24 mouse cellular contexts compared by ENCODE assay signal in genomic region chr7:74495451-74495850, GRCm38 (mm10). TPM values are rescaled to one million over a fixed set of nuclear protein-coding genes. Genes with fewer than 3 reads are reported as not detected.
DNase-seq lines count a peak whose midpoint lies in the region; ATAC-seq lines count a peak whose summit lies in the region.
"Had no signal": no experiment of that assay in that cellular context is flagged by ENCODE, and none has a peak within 500 bp of the region (broad histone marks: within the 10 kb centered on the region; RNA-seq: fewer than 3 reads in every experiment).

No protein-coding gene starts in this region.

- 0 out of 2 replicates have a peak, but pooled peaks have one; percentile 26 for ATAC-seq in megakaryocyte, adult 5-6 weeks (ENCODE audit: poor library complexity, severe bottlenecking)
- no peak for ATAC-seq in forebrain, embryonic 13.5 days
- ATAC-seq: forebrain, embryonic 15.5 days; liver, embryonic 12.5 days had no signal

- H3K9me3 ChIP-seq in forebrain, embryonic 13.5 days (replicated peaks), result no peaks in the 10 kb centered on the region
- H3K9me3 ChIP-seq: embryonic facial prominence, embryonic 12.5 days; forebrain, embryonic 15.5 days; heart, embryonic 12.5 days; hindbrain, embryonic 15.5 days; limb, embryonic 12.5 days; liver, embryonic 12.5 days; midbrain, embryonic 12.5 days; neural tube, embryonic 13.5 days; stomach, embryonic 15.5 days had no signal

- no peak overlapping the region for H3K4me3 ChIP-seq in forebrain, embryonic 13.5 days
- H3K4me3 ChIP-seq: embryonic facial prominence, embryonic 12.5 days; erythroblast, embryonic 14.5 days; forebrain, embryonic 15.5 days; heart, embryonic 12.5 days; hindbrain, embryonic 15.5 days; limb, embryonic 12.5 days; liver, embryonic 12.5 days; midbrain, embryonic 12.5 days; neural tube, embryonic 13.5 days; stomach, embryonic 15.5 days had no signal

- intact Hi-C loops in gastrocnemius, postnatal 36 days (cut with DNase I), result no loop called here

- H3K4me2 ChIP-seq in forebrain, embryonic 13.5 days, result no peak overlapping the region
- H3K4me2 ChIP-seq: embryonic facial prominence, embryonic 12.5 days; forebrain, embryonic 15.5 days; heart, embryonic 12.5 days; hindbrain, embryonic 15.5 days; limb, embryonic 12.5 days; liver, embryonic 12.5 days; lung, embryonic 14.5 days; midbrain, embryonic 12.5 days; neural tube, embryonic 13.5 days; stomach, embryonic 15.5 days had no signal

- H3K9ac ChIP-seq in forebrain, embryonic 13.5 days, result no peak overlapping the region
- H3K9ac ChIP-seq: embryonic facial prominence, embryonic 12.5 days; forebrain, embryonic 15.5 days; heart, embryonic 12.5 days; hindbrain, embryonic 15.5 days; limb, embryonic 12.5 days; liver, embryonic 12.5 days; lung, embryonic 14.5 days; midbrain, embryonic 12.5 days; neural tube, embryonic 13.5 days; stomach, embryonic 15.5 days had no signal

- no peaks in the 10 kb centered on the region for H3K36me3 ChIP-seq in forebrain, embryonic 13.5 days (ENCODE audit: poor library complexity, severe bottlenecking)
- H3K36me3 ChIP-seq: embryonic facial prominence, embryonic 12.5 days; forebrain, embryonic 15.5 days; heart, embryonic 12.5 days; hindbrain, embryonic 15.5 days; limb, embryonic 12.5 days; liver, embryonic 12.5 days; midbrain, embryonic 12.5 days; neural tube, embryonic 13.5 days; stomach, embryonic 15.5 days had no signal

- peak; percentile 64 for DNase-seq in CD4-positive, CD25-positive, alpha-beta regulatory T cell, adult 2 months (ENCODE audit: low read depth, low spot score)
- peak; percentile 55 for DNase-seq in T-cell, adult 2 months (ENCODE audit: low spot score)
- DNase-seq in thymus, postnatal 14 days, result peak; percentile 45
- no peak for DNase-seq in heart, postnatal 4 days
- DNase-seq in gastrocnemius, postnatal 36 days, result no peak
- DNase-seq: cerebellum, adult 8-10 months; heart, postnatal 14 days; kidney, adult 18-20 months; kidney, postnatal 10 days; lung, embryonic 14.5 days; lung, postnatal 36 days; right cerebral cortex, postnatal 25 days had no signal

- 93% methylated on average over 2 of the region's 2 CpGs for WGBS in forebrain, embryonic 13.5 days

- H3K27me3 ChIP-seq in forebrain, embryonic 13.5 days, result peaks cover 53% of the 10 kb centered on the region
- H3K27me3 ChIP-seq: embryonic facial prominence, embryonic 12.5 days; heart, embryonic 12.5 days; limb, embryonic 12.5 days; liver, embryonic 12.5 days; stomach, embryonic 15.5 days had no signal

- no peak overlapping the region for H3K27ac ChIP-seq in forebrain, embryonic 13.5 days
- H3K27ac ChIP-seq: embryonic facial prominence, embryonic 12.5 days; forebrain, embryonic 15.5 days; hindbrain, embryonic 15.5 days; limb, embryonic 12.5 days; liver, embryonic 12.5 days; midbrain, embryonic 12.5 days; neural tube, embryonic 13.5 days; stomach, embryonic 15.5 days had no signal

- H3K4me1 ChIP-seq in forebrain, embryonic 13.5 days, result no peaks in the 10 kb centered on the region
- H3K4me1 ChIP-seq: heart, embryonic 12.5 days; hindbrain, embryonic 15.5 days; limb, embryonic 12.5 days; liver, embryonic 12.5 days; midbrain, embryonic 12.5 days; neural tube, embryonic 13.5 days; stomach, embryonic 15.5 days had no signal

RNA-seq across cellular contexts. Expression of gene Slco3a1, which starts 59.1 kb away (rescaled TPM):
- 3.8 and 6.5 TPM in 2 replicates for total RNA-seq in megakaryocyte, adult 5-6 weeks (2015)
- total RNA-seq in megakaryocyte, adult 5-6 weeks (2017), result 3.5 and 5.2 TPM in 2 replicates
- polyA plus RNA-seq in forebrain, embryonic 13.5 days (2015; fragmentation: Nextera tagmentation; extraction: Ambion mirVana), result 14.0 and 16.5 TPM in 2 replicates
- 10 to 100 TPM; 44.7 to 47.7 TPM for total RNA-seq in heart, postnatal 4 days (2021)
- 10 to 100 TPM; 56.9 to 64.7 TPM for total RNA-seq in gastrocnemius, postnatal 36 days (2021)

Comparison
In these comparisons a context has a peak if more than half of its experiments do, and no peak if none do; other contexts are left out.
1. DNase-seq: peak in CD4-positive, CD25-positive, alpha-beta regulatory T cell, adult 2 months (single experiment), T-cell, adult 2 months (single experiment) and thymus, postnatal 14 days (single experiment); none in heart, postnatal 4 days (single experiment) and gastrocnemius, postnatal 36 days (0 of 2).
2. RNA of gene Slco3a1, which starts 59.1 kb away (total RNA-seq): 56.9 to 64.7 TPM in gastrocnemius, postnatal 36 days and 44.7 to 47.7 TPM in heart, postnatal 4 days; 3.5 to 6.5 TPM in megakaryocyte, adult 5-6 weeks; every median in the first group is over 4 times any median in the second.